Mouse (Mus musculus) urinary bladder, postnatal 25 days (tissue): Measurements from ENCODE around the gene Kcna6.
A peak's percentile ranks its signal among the peaks of the same experiment; 100 is the strongest.

Source experiments
- DNase-seq: peaks from one replicate; pipeline ENCODE4 v3.0.0; 2022; ENCODE audit warnings: low spot score

Kcna6 gene

GRCm38 (mm10) chr6:126735806-126736205 lies 4.7 kb downstream of the Kcna6 start:
- DNase-seq, result no peak

GRCm38 (mm10) chr6:126732645-126733044 lies 7.8 kb downstream of the Kcna6 start:
- DNase-seq, result no peak

GRCm38 (mm10) chr6:126728803-126729202 lies 11.7 kb downstream of the Kcna6 start:
- no peak for DNase-seq

- no peak for DNase-seq
Observed at GRCm38 (mm10) chr6:126718423-126719087, 21.9 kb downstream of the Kcna6 start.

GRCm38 (mm10) chr6:126712531-126712930 lies 27.9 kb downstream of the Kcna6 start:
- DNase-seq, result no peak

- no peak for DNase-seq
Observed at GRCm38 (mm10) chr6:126705936-126706335, 34.5 kb downstream of the Kcna6 start.

GRCm38 (mm10) chr6:126704430-126704829 lies 36.0 kb downstream of the Kcna6 start:
- DNase-seq, result no peak

GRCm38 (mm10) chr6:126702116-126702515 lies 38.4 kb downstream of the Kcna6 start:
- peak; percentile 71 for DNase-seq

- DNase-seq, result no peak
Observed at GRCm38 (mm10) chr6:126701196-126701595, 39.3 kb downstream of the Kcna6 start.

GRCm38 (mm10) chr6:126699995-126700394 lies 40.5 kb downstream of the Kcna6 start:
- DNase-seq, result no peak

- no peak for DNase-seq
Observed at GRCm38 (mm10) chr6:126687120-126687519, 53.4 kb downstream of the Kcna6 start.

GRCm38 (mm10) chr6:126685135-126685534 lies 55.3 kb downstream of the Kcna6 start:
- no peak for DNase-seq

GRCm38 (mm10) chr6:126678961-126679360 lies 61.5 kb downstream of the Kcna6 start:
- DNase-seq, result no peak

- no peak for DNase-seq
Observed at GRCm38 (mm10) chr6:126667001-126667400, 73.5 kb downstream of the Kcna6 start.

GRCm38 (mm10) chr6:126666091-126666490 lies 74.4 kb downstream of the Kcna6 start:
- DNase-seq, result no peak

GRCm38 (mm10) chr6:126664569-126664968 lies 75.9 kb downstream of the Kcna6 start:
- DNase-seq, result no peak
